Mouse (Mus musculus) neural tube, embryonic 15.5 days (tissue): Measurements from ENCODE around the gene Dnttip2. TPM values are rescaled to one million over a fixed set of nuclear protein-coding genes. Genes with fewer than 3 reads are reported as not detected.
"Not testable (repeated sequence)": the region's sequence is repeated elsewhere in the genome, so short reads cannot be mapped to it uniquely, and the experiment has no call there.

Source experiments
- ATAC-seq: fragments of 200-750 bp; cut with Nextera tagmentation; 2 replicates; pipeline ENCODE4 v1.8.0; 2017; ENCODE audit warnings: mild to moderate bottlenecking, moderate TSS enrichment, moderate library complexity; ENCODE audit not compliant: low FRiP score
- H3K27ac ChIP-seq: fragments of 300-500 bp; sonication (generic); replicated peaks from 2 replicates; pipeline ENCODE4 v1.5.1; 2015; ENCODE audit warnings: mild to moderate bottlenecking, inconsistent platforms
- H3K27me3 ChIP-seq: fragments of 300-500 bp; sonication (generic); replicated peaks from 2 replicates; pipeline ENCODE4 v1.6.1; 2015; ENCODE audit warnings: inconsistent platforms
- H3K36me3 ChIP-seq: fragments of 300-500 bp; sonication (generic); 2 replicates; pipeline ENCODE4 v1.6.1; 2015; ENCODE audit warnings: inconsistent platforms
- H3K4me1 ChIP-seq: fragments of 300-500 bp; sonication (generic); 2 replicates; pipeline ENCODE4 v1.6.1; 2015; ENCODE audit warnings: inconsistent platforms
- H3K4me2 ChIP-seq: fragments of 300-500 bp; sonication (generic); 2 replicates; pipeline ENCODE4 v1.6.1; 2015; ENCODE audit warnings: inconsistent platforms, mild to moderate bottlenecking, moderate library complexity
- H3K4me3 ChIP-seq: fragments of 300-500 bp; sonication (generic); replicated peaks from 2 replicates; pipeline ENCODE4 v1.5.1; 2015; ENCODE audit warnings: mild to moderate bottlenecking, inconsistent platforms
- H3K9ac ChIP-seq: fragments of 300-500 bp; sonication (generic); replicated peaks from 2 replicates; pipeline ENCODE4 v1.6.1; 2015; ENCODE audit warnings: mild to moderate bottlenecking, inconsistent platforms
- H3K9me3 ChIP-seq: fragments of 300-500 bp; sonication (generic); replicated peaks from 2 replicates; pipeline ENCODE4 v1.6.1; 2016; ENCODE audit warnings: inconsistent platforms
- WGBS: fragments of 180-500 bp; shearing (Covaris S2); methylation state at CpG from one replicate; pipeline ENCODE4 v1.1.7; 2015; ENCODE audit warnings: mixed read lengths; 5-methylcytosine and 5-hydroxymethylcytosine counted together
- polyA plus RNA-seq: library from polyadenylated mRNA; unstranded; fragments of >200 nt; fragmentation: Nextera tagmentation; extraction: Ambion mirVana; gene quantifications from 2 replicates; pipeline ENCODE4 v1.2.1, GENCODE M21; 2015

Dnttip2 gene
- polyA plus RNA-seq, 1 experiment from 2014 or later = 42.3 TPM

GRCm38 (mm10) chr3:122247768-122248100 lies 26.5 kb upstream of the Dnttip2 start:
- peak overlapping the region; percentile 97; the same call in 1 of the 2 replicates for H3K4me3 ChIP-seq
- H3K4me2 ChIP-seq = peak overlapping the region; percentile 73
- peaks cover 22% of the 10 kb centered on the region for H3K4me1 ChIP-seq
- H3K36me3 ChIP-seq = no peaks in the 10 kb centered on the region
- no peak overlapping the region for H3K27ac ChIP-seq
- H3K9me3 ChIP-seq = no peaks in the 10 kb centered on the region
- no peak for ATAC-seq
- WGBS = 86% methylated on average over 2 of the region's 2 CpGs
- no peak overlapping the region for H3K9ac ChIP-seq
- no peaks in the 10 kb centered on the region for H3K27me3 ChIP-seq

GRCm38 (mm10) chr3:122252466-122253253 lies 21.5 kb upstream of the Dnttip2 start:
- H3K9me3 ChIP-seq = no peaks in the 10 kb centered on the region
- no peak overlapping the region for H3K4me3 ChIP-seq
- no peak overlapping the region for H3K4me2 ChIP-seq
- H3K4me1 ChIP-seq = peaks cover 3% of the 10 kb centered on the region
- no peaks in the 10 kb centered on the region for H3K27me3 ChIP-seq
- no peak for ATAC-seq
- WGBS = 59% methylated on average over 3 of the region's 3 CpGs
- H3K9ac ChIP-seq = no peak overlapping the region
- no peak overlapping the region for H3K27ac ChIP-seq
- H3K36me3 ChIP-seq = peaks cover 3% of the 10 kb centered on the region

- 88% methylated on average over 7 of the region's 7 CpGs for WGBS
- ATAC-seq, H3K4me1 ChIP-seq: not testable (repeated sequence)
Measured at GRCm38 (mm10) chr3:122254050-122254449, 20.1 kb upstream of the Dnttip2 start.

GRCm38 (mm10) chr3:122269986-122270385 lies 4.2 kb upstream of the Dnttip2 start:
- Histone ChIP-seq H3K27ac (no peak overlapping the region), H3K27me3 (no peaks in the 10 kb centered on the region), H3K4me1 (peaks cover 4% of the 10 kb centered on the region), H3K36me3 (peaks cover 12% of the 10 kb centered on the region), H3K9ac (no peak overlapping the region), H3K9me3 (no peaks in the 10 kb centered on the region), H3K4me3 (no peak overlapping the region), H3K4me2 (no peak overlapping the region)
- no peak for ATAC-seq
- 77% methylated on average over 5 of the region's 5 CpGs for WGBS

More at GRCm38 (mm10) chr3:122254050-122254449, 20.1 kb upstream of the Dnttip2 start:
- H3K9me3 ChIP-seq, H3K4me3 ChIP-seq, H3K36me3 ChIP-seq, H3K27me3 ChIP-seq, H3K9ac ChIP-seq, H3K27ac ChIP-seq, H3K4me2 ChIP-seq: not testable (repeated sequence)

GRCm38 (mm10) chr3:122272565-122272964 lies 1.6 kb upstream of the Dnttip2 start:
- 92% methylated on average over 1 of the region's 1 CpGs for WGBS
- Histone ChIP-seq H3K36me3 (peaks cover 23% of the 10 kb centered on the region), H3K4me1 (peaks cover 30% of the 10 kb centered on the region)
- ATAC-seq, H3K27me3 ChIP-seq, H3K4me3 ChIP-seq, H3K9me3 ChIP-seq, H3K4me2 ChIP-seq, H3K27ac ChIP-seq, H3K9ac ChIP-seq: not testable (repeated sequence)

- H3K36me3 ChIP-seq = peaks cover 33% of the 10 kb centered on the region
- 11% methylated on average over 19 of the region's 20 CpGs for WGBS
- peak overlapping the region; percentile 91 for H3K4me3 ChIP-seq
- no peak for ATAC-seq
- H3K27ac ChIP-seq = peak overlapping the region; percentile 74
- peak overlapping the region; percentile 87; the same call in 1 of the 2 replicates for H3K9ac ChIP-seq
- H3K4me2 ChIP-seq = peak overlapping the region; percentile 74
- H3K9me3 ChIP-seq = no peaks in the 10 kb centered on the region
- H3K27me3 ChIP-seq = no peaks in the 10 kb centered on the region
- H3K4me1 ChIP-seq = peaks cover 39% of the 10 kb centered on the region
Measured at GRCm38 (mm10) chr3:122273407-122274240, 564 bp upstream of the Dnttip2 start.

- peaks cover 39% of the 10 kb centered on the region for H3K4me1 ChIP-seq
- no peaks in the 10 kb centered on the region for H3K27me3 ChIP-seq
- peaks cover 48% of the 10 kb centered on the region for H3K36me3 ChIP-seq
- no peak overlapping the region for H3K27ac ChIP-seq
- peak overlapping the region; percentile 91 for H3K4me3 ChIP-seq
- ATAC-seq = no peak
- H3K9me3 ChIP-seq = no peaks in the 10 kb centered on the region
- WGBS = 78% methylated on average over 10 of the region's 10 CpGs
- peak overlapping the region; percentile 74 for H3K4me2 ChIP-seq
- H3K9ac ChIP-seq = no peak overlapping the region
Measured at GRCm38 (mm10) chr3:122275111-122275510, 923 bp downstream of the Dnttip2 start.

- Histone ChIP-seq H3K27me3 (no peaks in the 10 kb centered on the region), H3K9me3 (no peaks in the 10 kb centered on the region), H3K4me3 (no peak overlapping the region), H3K9ac (no peak overlapping the region), H3K4me1 (peaks cover 21% of the 10 kb centered on the region), H3K27ac (no peak overlapping the region), H3K4me2 (no peak overlapping the region), H3K36me3 (peaks cover 32% of the 10 kb centered on the region)
- ATAC-seq = no peak
- 77% methylated on average over 5 of the region's 5 CpGs for WGBS
Measured at GRCm38 (mm10) chr3:122287195-122287594, 13.0 kb downstream of the Dnttip2 start.

GRCm38 (mm10) chr3:122288613-122289195 lies 14.5 kb downstream of the Dnttip2 start:
- no peak overlapping the region for H3K4me3 ChIP-seq
- peaks cover 17% of the 10 kb centered on the region for H3K36me3 ChIP-seq
- H3K9ac ChIP-seq = no peak overlapping the region
- 83% methylated on average over 5 of the region's 5 CpGs for WGBS
- no peak overlapping the region for H3K4me2 ChIP-seq
- no peaks in the 10 kb centered on the region for H3K9me3 ChIP-seq
- no peak for ATAC-seq
- H3K27ac ChIP-seq = no peak overlapping the region
- no peaks in the 10 kb centered on the region for H3K27me3 ChIP-seq
- H3K4me1 ChIP-seq = peaks cover 27% of the 10 kb centered on the region

- H3K4me3 ChIP-seq, H3K4me2 ChIP-seq, H3K9me3 ChIP-seq, ATAC-seq, H3K27ac ChIP-seq, H3K27me3 ChIP-seq, H3K9ac ChIP-seq: not testable (repeated sequence)
- H3K4me1 ChIP-seq = peaks cover 28% of the 10 kb centered on the region
- 74% methylated on average over 3 of the region's 4 CpGs for WGBS
- H3K36me3 ChIP-seq = peaks cover 11% of the 10 kb centered on the region
Measured at GRCm38 (mm10) chr3:122289344-122289743, 15.2 kb downstream of the Dnttip2 start.

GRCm38 (mm10) chr3:122290696-122291095 lies 16.5 kb downstream of the Dnttip2 start:
- no peak overlapping the region for H3K27ac ChIP-seq
- no peak overlapping the region for H3K9ac ChIP-seq
- 71% methylated on average over 7 of the region's 7 CpGs for WGBS

More at GRCm38 (mm10) chr3:122290696-122291095, 16.5 kb downstream of the Dnttip2 start:
- Histone ChIP-seq H3K4me3 (no peak overlapping the region), H3K9me3 (no peaks in the 10 kb centered on the region), H3K36me3 (peaks cover under 1% of the 10 kb centered on the region; the same call in 1 of the 2 replicates), H3K4me1 (peaks cover 42% of the 10 kb centered on the region), H3K27me3 (no peaks in the 10 kb centered on the region), H3K4me2 (peak overlapping the region; percentile 83; the same call in 1 of the 2 replicates)
- no peak for ATAC-seq
